Mouse (Mus musculus) heart, postnatal 0 days (tissue): Measurements from ENCODE around the gene Usp45.

Experiments
- CTCF ChIP-seq: IDR thresholded peaks from 2 replicates; pipeline ENCODE4 v1.5.1; 2016; ENCODE audit warnings: antibody characterized with exemption, control low read depth, low read depth
- EP300 ChIP-seq: IDR thresholded peaks from 2 replicates; pipeline ENCODE4 v1.6.1; 2016; ENCODE audit warnings: antibody characterized with exemption, low read depth

- TF ChIP-seq EP300 (no peak), CTCF (no peak)
Measured at GRCm38 (mm10) chr4:21776946-21777265, 9.9 kb downstream of the Usp45 start.
